Mouse (Mus musculus): ENCODE measurements around the gene Thoc6.

The Thoc6 gene

GRCm38 (mm10) chr17:23673424-23674073 lies at the start of gene Thoc6, which contains the start of gene Hcfc1r1:
Thoc6 (minus strand) TSS chr17:23673882.
Hcfc1r1 (plus strand) TSS chr17:23673596.
- DNase-seq (ENCODE audit: low read depth, low spot score) = peak; percentile 99

- no peak for DNase-seq (ENCODE audit: low read depth, low spot score)
Observed at GRCm38 (mm10) chr17:23722376-23723125, 48.9 kb upstream of the Thoc6 start, which contains the start of gene 1520401A03Rik. 1520401A03Rik (minus strand) TSS chr17:23722783.

- DNase-seq (ENCODE audit: low read depth, low spot score) = no peak
Observed at GRCm38 (mm10) chr17:23721886-23722285, 48.2 kb upstream of the Thoc6 start.

- DNase-seq (ENCODE audit: low read depth, low spot score) = no peak
Observed at GRCm38 (mm10) chr17:23719455-23719854, 45.8 kb upstream of the Thoc6 start.

- DNase-seq (ENCODE audit: low read depth, low spot score) = no peak
Observed at GRCm38 (mm10) chr17:23717003-23717402, 43.3 kb upstream of the Thoc6 start.

GRCm38 (mm10) chr17:23706212-23706611 lies 32.5 kb upstream of the Thoc6 start:
- peak; percentile 75 for DNase-seq (ENCODE audit: low read depth, low spot score)

GRCm38 (mm10) chr17:23705525-23706104 lies 31.9 kb upstream of the Thoc6 start:
- no peak for DNase-seq (ENCODE audit: low read depth, low spot score)

- DNase-seq (ENCODE audit: low read depth, low spot score) = no peak
Observed at GRCm38 (mm10) chr17:23704741-23705140, 31.1 kb upstream of the Thoc6 start.

- no peak for DNase-seq (ENCODE audit: low read depth, low spot score)
Observed at GRCm38 (mm10) chr17:23703301-23703700, 29.6 kb upstream of the Thoc6 start.

- DNase-seq (ENCODE audit: low read depth, low spot score) = peak; percentile 97
Observed at GRCm38 (mm10) chr17:23700079-23700478, 26.4 kb upstream of the Thoc6 start.

GRCm38 (mm10) chr17:23699131-23700077 lies 25.7 kb upstream of the Thoc6 start:
- peak; percentile 43 for DNase-seq (ENCODE audit: low read depth, low spot score)

- no peak for DNase-seq (ENCODE audit: low read depth, low spot score)
Observed at GRCm38 (mm10) chr17:23695801-23696200, 22.1 kb upstream of the Thoc6 start.

- DNase-seq (ENCODE audit: low read depth, low spot score) = no peak
Observed at GRCm38 (mm10) chr17:23694491-23694890, 20.8 kb upstream of the Thoc6 start.

- peak; percentile 48 for DNase-seq (ENCODE audit: low read depth, low spot score)
Observed at GRCm38 (mm10) chr17:23683856-23684672, 10.4 kb upstream of the Thoc6 start, which contains the start of gene Cldn9. Cldn9 (minus strand) TSS chr17:23684026.

- no peak for DNase-seq (ENCODE audit: low read depth, low spot score)
Observed at GRCm38 (mm10) chr17:23683226-23683625, 9.5 kb upstream of the Thoc6 start.

GRCm38 (mm10) chr17:23682530-23682929 lies 8.8 kb upstream of the Thoc6 start:
- DNase-seq (ENCODE audit: low read depth, low spot score) = no peak

- DNase-seq (ENCODE audit: low read depth, low spot score) = peak; percentile 77
Observed at GRCm38 (mm10) chr17:23682092-23682491, 8.4 kb upstream of the Thoc6 start.

GRCm38 (mm10) chr17:23681086-23681485 lies 7.4 kb upstream of the Thoc6 start:
- DNase-seq (ENCODE audit: low read depth, low spot score) = no peak

- no peak for DNase-seq (ENCODE audit: low read depth, low spot score)
Observed at GRCm38 (mm10) chr17:23680336-23680735, 6.7 kb upstream of the Thoc6 start.

GRCm38 (mm10) chr17:23679127-23679835 lies 5.6 kb upstream of the Thoc6 start, which contains the start of gene Cldn6:
Cldn6 (plus strand) TSS chr17:23679249.
- peak; percentile 58 for DNase-seq (ENCODE audit: low read depth, low spot score)
